Mouse (Mus musculus): ENCODE data around the gene Igflr1. TPM values are rescaled to one million over a fixed set of nuclear protein-coding genes. Genes with fewer than 3 reads are reported as not detected.

Igflr1 gene
- polyA plus RNA-seq, 1 experiment from 2014 or later, result 1.0 TPM

GRCm38 (mm10) chr7:30533941-30534632 lies 31.1 kb upstream of the Igflr1 start:
- ChIA-PET POLR2A (interaction anchor here (0.5 kb wide), 1 partner anchor 197 kb away, joined by 3 read pairs; no protein-coding TSS in a partner anchor), CTCF (no interaction called here)
- no peak for TF ChIP-seq CTCF (IDR thresholded peaks at IDR 0.05)
- in situ Hi-C loops (cut with MboI; ENCODE audit: low pct_unique_long_range_greater_than_20kb), result no loop called here
- no peaks in the 10 kb centered on the region for H3K27me3 ChIP-seq
- DNase-seq (ENCODE audit: low read depth, low spot score) (no peak), ATAC-seq (no peak)

- CTCF ChIA-PET, result interaction anchor here (1.1 to 1.9 kb wide), 2 partner anchors 18 to 91 kb away, joined by 3 to 6 read pairs; partner anchors contain the start of genes Cox6b1, Hspb6 and Proser3
- DNase-seq (ENCODE audit: low read depth, low spot score), result peak; percentile 77
- ATAC-seq, result peak; percentile 87
- no peak for TF ChIP-seq CTCF (IDR thresholded peaks at IDR 0.05)
- no peaks in the 10 kb centered on the region for H3K27me3 ChIP-seq
- in situ Hi-C loops (cut with MboI; ENCODE audit: low pct_unique_long_range_greater_than_20kb), result no loop called here
- POLR2A ChIA-PET, result interaction anchor here (0.7 to 1.2 kb wide), 2 partner anchors 18 to 217 kb away, joined by 3 to 4 read pairs; no protein-coding TSS in a partner anchor
Observed at GRCm38 (mm10) chr7:30534633-30535577, 30.3 kb upstream of the Igflr1 start, which contains the start of gene Arhgap33. Gene Arhgap33 (minus strand): TSS chr7:30535060.

- in situ Hi-C loops (cut with MboI; ENCODE audit: low pct_unique_long_range_greater_than_20kb), result no loop called here
- no peak for DNase-seq (ENCODE audit: low read depth, low spot score)
- ATAC-seq, result no peak
- H3K27me3 ChIP-seq, result no peaks in the 10 kb centered on the region
- POLR2A ChIA-PET, result no interaction called here
- no peak for TF ChIP-seq CTCF (IDR thresholded peaks at IDR 0.05)
- CTCF ChIA-PET, result interaction anchor here (1.2 kb wide), 1 partner anchor 11 kb away, joined by 3 read pairs; no protein-coding TSS in a partner anchor
Observed at GRCm38 (mm10) chr7:30540572-30540971, 24.7 kb upstream of the Igflr1 start.

GRCm38 (mm10) chr7:30544327-30544726 lies 20.9 kb upstream of the Igflr1 start:
- ChIA-PET CTCF (no interaction called here), POLR2A (no interaction called here)
- ATAC-seq (no peak), DNase-seq (ENCODE audit: low read depth, low spot score) (no peak)
- H3K27me3 ChIP-seq, result no peaks in the 10 kb centered on the region
- no peak for TF ChIP-seq CTCF (IDR thresholded peaks at IDR 0.05)
- in situ Hi-C loops (cut with MboI; ENCODE audit: low pct_unique_long_range_greater_than_20kb), result no loop called here

- ATAC-seq, result no peak
Observed at GRCm38 (mm10) chr7:30549880-30550279, 15.3 kb upstream of the Igflr1 start.

GRCm38 (mm10) chr7:30550603-30551002 lies 14.6 kb upstream of the Igflr1 start:
- CTCF ChIA-PET, result interaction anchor here (1.3 kb wide), 1 partner anchor 21 kb away, joined by 5 read pairs; no protein-coding TSS in a partner anchor
- H3K27me3 ChIP-seq, result no peaks in the 10 kb centered on the region
- POLR2A ChIA-PET, result interaction anchor here (0.6 kb wide), 2 partner anchors 59 to 60 kb away, joined by 3 read pairs; no protein-coding TSS in a partner anchor
- DNase-seq (ENCODE audit: low read depth, low spot score) (no peak), ATAC-seq (no peak)
- in situ Hi-C loops (cut with MboI; ENCODE audit: low pct_unique_long_range_greater_than_20kb), result loop anchor here (10.0 kb wide), 1 partner anchor 1726 kb away; the partner anchor contains the start of gene Ech1
- TF ChIP-seq CTCF (IDR thresholded peaks at IDR 0.05), result no peak

More at GRCm38 (mm10) chr7:30549880-30550279, 15.3 kb upstream of the Igflr1 start:
- ChIA-PET CTCF (no interaction called here), POLR2A (no interaction called here)
- in situ Hi-C loops (cut with MboI; ENCODE audit: low pct_unique_long_range_greater_than_20kb), result loop anchor here (5.0 to 10.0 kb wide), 2 partner anchors 58 to 1725 kb away; partner anchors contain the start of genes Ech1 and Prodh2
- no peak for DNase-seq (ENCODE audit: low read depth, low spot score)
- no peaks in the 10 kb centered on the region for H3K27me3 ChIP-seq
- no peak for TF ChIP-seq CTCF (IDR thresholded peaks at IDR 0.05)

GRCm38 (mm10) chr7:30551445-30552101 lies 13.7 kb upstream of the Igflr1 start:
- DNase-seq (ENCODE audit: low read depth, low spot score), result no peak
- CTCF ChIA-PET, result interaction anchor here (0.7 to 1.3 kb wide), 2 partner anchors 22 to 59 kb away, joined by 3 to 5 read pairs; no protein-coding TSS in a partner anchor

GRCm38 (mm10) chr7:30552102-30553020 lies 12.9 kb upstream of the Igflr1 start, which contains the start of the genes Hspb6 and Proser3:
Gene Hspb6 (plus strand): TSS chr7:30552178.
Gene Proser3 (minus strand): TSS chr7:30552299.
- H3K27me3 ChIP-seq, result no peaks in the 10 kb centered on the region
- ATAC-seq (peak; percentile 97), DNase-seq (ENCODE audit: low read depth, low spot score) (peak; percentile 94)
- ChIA-PET POLR2A (interaction anchor here (0.7 to 1.0 kb wide), 3 partner anchors 10 to 33 kb away, joined by 3 read pairs; partner anchors contain the start of genes Gm49396 and U2af1l4), CTCF (interaction anchor here (0.8 to 1.8 kb wide), 4 partner anchors 16 to 61 kb away, joined by 3 to 6 read pairs (median 6); no protein-coding TSS in a partner anchor)
- in situ Hi-C loops (cut with MboI; ENCODE audit: low pct_unique_long_range_greater_than_20kb), result loop anchor here (10.0 kb wide), 1 partner anchor 1728 kb away; the partner anchor contains the start of gene Ech1
- no peak for TF ChIP-seq CTCF (IDR thresholded peaks at IDR 0.05)

More at GRCm38 (mm10) chr7:30551445-30552101, 13.7 kb upstream of the Igflr1 start:
- in situ Hi-C loops (cut with MboI; ENCODE audit: low pct_unique_long_range_greater_than_20kb), result loop anchor here (10.0 kb wide), 1 partner anchor 1727 kb away; the partner anchor contains the start of gene Ech1
- POLR2A ChIA-PET, result interaction anchor here (0.6 kb wide), 1 partner anchor 60 kb away, joined by 3 read pairs; no protein-coding TSS in a partner anchor
- ATAC-seq, result peak; percentile 49
- no peak for TF ChIP-seq CTCF (IDR thresholded peaks at IDR 0.05)
- H3K27me3 ChIP-seq, result no peaks in the 10 kb centered on the region
